Mouse (Mus musculus) brown adipose tissue, adult 24 weeks (tissue): ENCODE results near the gene Slc5a10. TPM values are rescaled to one million over a fixed set of nuclear protein-coding genes. Genes with fewer than 3 reads are reported as not detected.

ENCODE experiments used
- H3K27ac ChIP-seq: fragments of 200-500 bp; replicated peaks from 2 replicates; pipeline ENCODE4 v1.5.1; 2012; ENCODE audit warnings: low read depth, mild to moderate bottlenecking, low read length
- H3K4me1 ChIP-seq: fragments of 200-500 bp; 2 replicates; pipeline ENCODE4 v1.6.1; 2012; ENCODE audit warnings: low read length, mixed read lengths; ENCODE audit not compliant: control insufficient read depth, insufficient read depth, insufficient read length
- H3K4me3 ChIP-seq: fragments of 200-500 bp; 2 replicates; pipeline ENCODE4 v1.5.1; 2012; ENCODE audit warnings: low read depth, mild to moderate bottlenecking, low read length, moderate library complexity; ENCODE audit not compliant: insufficient read depth
- polyA plus RNA-seq: library from polyadenylated mRNA; stranded (reverse); fragments of >200 nt; gene quantifications from 2 replicates; pipeline ENCODE4 v1.2.4, GENCODE M21; 2012; ENCODE audit not compliant: missing spikeins, insufficient read depth, insufficient read length

Slc5a10 gene
- polyA plus RNA-seq, 1 experiment: not detected

- Histone ChIP-seq H3K27ac (no peak overlapping the region), H3K4me3 (no peak overlapping the region), H3K4me1 (no peaks in the 10 kb centered on the region)
Observed at GRCm38 (mm10) chr11:61717990-61718389, 2.6 kb downstream of the Slc5a10 start.

GRCm38 (mm10) chr11:61715130-61715529, 5.5 kb downstream of the Slc5a10 start:
- Histone ChIP-seq H3K27ac (no peak overlapping the region), H3K4me3 (no peak overlapping the region), H3K4me1 (no peaks in the 10 kb centered on the region)

GRCm38 (mm10) chr11:61714346-61715117, 6.1 kb downstream of the Slc5a10 start:
- Histone ChIP-seq H3K27ac (no peak overlapping the region), H3K4me3 (no peak overlapping the region), H3K4me1 (no peaks in the 10 kb centered on the region)

GRCm38 (mm10) chr11:61713157-61713855, 7.3 kb downstream of the Slc5a10 start:
- Histone ChIP-seq H3K4me1 (no peaks in the 10 kb centered on the region), H3K27ac (no peak overlapping the region), H3K4me3 (no peak overlapping the region)

DNA sequence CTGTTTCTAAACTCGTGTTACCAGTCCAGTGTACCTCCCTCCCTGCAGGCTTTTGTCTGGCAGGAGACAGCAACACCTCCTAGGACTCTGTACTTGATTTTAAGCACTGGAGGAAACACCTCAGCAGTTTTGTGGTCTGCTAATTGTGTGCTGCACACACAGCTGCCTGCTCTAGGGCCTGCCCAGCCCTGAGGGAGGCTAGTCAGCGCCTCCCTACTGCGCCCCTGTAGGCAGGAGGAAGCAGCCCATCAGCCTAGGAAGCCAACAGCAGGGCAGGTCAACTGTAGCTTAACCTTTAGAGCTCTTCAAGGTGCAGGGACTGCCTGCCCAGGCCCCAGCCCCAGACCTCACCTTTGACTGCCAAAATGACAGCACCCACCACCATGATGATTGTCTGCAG, 11.7 kb downstream of the Slc5a10 start:
- Histone ChIP-seq H3K27ac (no peak overlapping the region), H3K4me1 (no peaks in the 10 kb centered on the region), H3K4me3 (no peak overlapping the region)

GRCm38 (mm10) chr11:61706232-61706631, 14.4 kb downstream of the Slc5a10 start:
- Histone ChIP-seq H3K4me3 (no peak overlapping the region), H3K4me1 (no peaks in the 10 kb centered on the region), H3K27ac (no peak overlapping the region)

- no peak overlapping the region for H3K4me3 ChIP-seq
- no peaks in the 10 kb centered on the region for H3K4me1 ChIP-seq
- no peak overlapping the region for H3K27ac ChIP-seq
Observed at GRCm38 (mm10) chr11:61705581-61705980, 15.0 kb downstream of the Slc5a10 start.

DNA sequence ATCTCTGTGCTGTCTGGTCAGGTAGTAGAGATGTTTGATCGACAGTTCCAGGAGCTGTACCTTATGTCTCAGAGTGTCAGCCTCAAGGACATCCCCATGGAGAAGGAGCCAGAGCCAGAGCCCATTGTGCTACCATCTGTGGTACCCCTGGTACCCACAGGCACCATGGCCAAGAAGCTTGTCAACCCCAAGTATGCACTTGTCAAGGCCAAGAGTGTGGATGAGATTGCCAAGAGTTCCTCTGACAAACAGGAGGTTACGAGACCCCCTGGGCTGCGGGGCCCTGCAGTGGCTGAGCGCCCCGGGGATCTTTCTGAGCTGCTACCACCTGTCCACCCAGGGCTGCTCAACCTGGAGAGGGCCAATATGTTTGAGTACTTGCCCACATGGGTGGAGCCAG, 18.1 kb downstream of the Slc5a10 start:
- H3K27ac ChIP-seq: no peak overlapping the region
- no peaks in the 10 kb centered on the region for H3K4me1 ChIP-seq
- no peak overlapping the region for H3K4me3 ChIP-seq

DNA sequence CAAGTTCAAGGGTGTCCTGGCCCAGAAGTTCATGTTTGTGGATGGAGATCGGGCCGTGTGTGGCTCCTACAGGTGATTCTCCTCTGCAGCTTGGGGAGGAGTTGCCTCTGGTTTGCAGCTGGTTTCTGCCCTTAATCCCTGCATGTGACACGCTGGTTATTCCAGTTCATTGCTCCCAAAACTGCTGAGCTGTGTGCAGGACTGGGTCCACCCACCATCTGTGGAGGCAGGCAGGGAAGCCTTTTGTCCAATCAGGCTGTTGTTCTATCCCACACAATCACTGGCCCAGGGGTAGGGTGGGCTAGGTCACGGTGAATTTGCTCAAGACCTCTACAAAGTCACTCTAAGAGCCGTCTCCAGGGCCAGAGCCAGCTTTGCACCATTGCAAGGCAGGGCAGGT, 18.9 kb downstream of the Slc5a10 start:
- Histone ChIP-seq H3K27ac (no peak overlapping the region), H3K4me1 (no peaks in the 10 kb centered on the region), H3K4me3 (no peak overlapping the region)

- Histone ChIP-seq H3K27ac (no peak overlapping the region), H3K4me3 (no peak overlapping the region), H3K4me1 (no peaks in the 10 kb centered on the region)
Observed at GRCm38 (mm10) chr11:61699933-61700332, 20.7 kb downstream of the Slc5a10 start.

GRCm38 (mm10) chr11:61699460-61699859, 21.2 kb downstream of the Slc5a10 start:
- no peak overlapping the region for H3K4me3 ChIP-seq
- no peaks in the 10 kb centered on the region for H3K4me1 ChIP-seq
- H3K27ac ChIP-seq: no peak overlapping the region

GRCm38 (mm10) chr11:61698852-61699251, 21.8 kb downstream of the Slc5a10 start:
- Histone ChIP-seq H3K4me1 (no peaks in the 10 kb centered on the region), H3K4me3 (no peak overlapping the region), H3K27ac (no peak overlapping the region)

DNA sequence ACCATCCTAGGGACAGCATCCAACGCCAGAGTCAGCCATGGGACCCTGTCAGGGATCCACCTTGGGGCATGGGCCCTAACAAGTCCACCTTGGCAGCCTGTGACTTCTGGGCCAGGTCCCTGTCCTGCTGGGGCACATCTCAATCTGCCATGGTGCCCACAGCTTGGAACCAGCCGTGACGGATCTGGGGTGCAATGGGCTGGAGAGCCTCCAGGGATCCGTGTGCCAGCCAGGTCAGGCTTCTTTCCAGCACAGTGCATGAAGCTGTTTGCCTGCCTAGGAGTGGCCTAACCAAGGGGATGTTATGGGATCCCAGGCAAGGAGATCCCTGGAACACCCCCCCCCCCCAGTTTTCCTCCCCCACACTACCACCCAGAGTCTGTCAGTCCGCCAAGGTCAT, 27.6 kb downstream of the Slc5a10 start:
- no peak overlapping the region for H3K27ac ChIP-seq
- no peak overlapping the region for H3K4me3 ChIP-seq
- no peaks in the 10 kb centered on the region for H3K4me1 ChIP-seq

- Histone ChIP-seq H3K4me3 (no peak overlapping the region), H3K27ac (no peak overlapping the region), H3K4me1 (peaks cover 9% of the 10 kb centered on the region)
Observed at GRCm38 (mm10) chr11:61687595-61687994, 33.0 kb downstream of the Slc5a10 start.

- no peak overlapping the region for H3K27ac ChIP-seq
- peaks cover 9% of the 10 kb centered on the region for H3K4me1 ChIP-seq
- no peak overlapping the region for H3K4me3 ChIP-seq
Observed at GRCm38 (mm10) chr11:61686906-61687453, 33.6 kb downstream of the Slc5a10 start.

- Histone ChIP-seq H3K27ac (no peak overlapping the region), H3K4me1 (peaks cover 9% of the 10 kb centered on the region), H3K4me3 (no peak overlapping the region)
Observed at GRCm38 (mm10) chr11:61686141-61686540, 34.5 kb downstream of the Slc5a10 start.
